Mouse (Mus musculus): ENCODE data around the gene Ddx19b.
"Not testable (repeated sequence)": the region's sequence is repeated elsewhere in the genome, so short reads cannot be mapped to it uniquely, and the experiment has no call there.

The Ddx19b gene

GRCm38 (mm10) chr8:111033482-111034215 lies 2.1 kb upstream of the Ddx19b start:
- DNase-seq: peak; percentile 99

DNA sequence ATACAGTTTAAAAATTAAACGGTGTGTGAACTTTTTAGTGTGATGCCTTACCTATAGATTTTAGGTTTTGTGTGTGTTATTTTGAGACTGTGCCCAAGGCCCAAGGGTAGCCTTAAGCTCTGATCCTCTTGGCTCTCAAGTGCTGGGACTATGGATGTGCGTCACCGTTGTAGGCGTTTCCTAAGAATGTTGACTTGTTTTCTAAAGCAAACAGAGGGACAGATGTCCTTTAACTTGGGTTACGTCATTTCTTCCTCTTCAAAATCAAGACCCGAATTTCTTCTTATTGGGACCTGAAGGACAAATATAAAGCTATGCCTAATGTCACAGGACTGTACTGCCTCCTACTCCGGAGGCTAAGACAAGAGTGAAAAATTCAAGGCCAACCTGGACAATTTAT lies 1.4 kb upstream of the Ddx19b start, which contains the start of gene Aars:
Gene Aars (plus strand): TSS at position 229 of the 400 bp plus-strand sequence.
- DNase-seq: no peak

GRCm38 (mm10) chr8:111030045-111030444 lies 1.5 kb downstream of the Ddx19b start:
- no peak for DNase-seq

GRCm38 (mm10) chr8:111029589-111029988 lies 2.0 kb downstream of the Ddx19b start:
- DNase-seq: no peak

DNA sequence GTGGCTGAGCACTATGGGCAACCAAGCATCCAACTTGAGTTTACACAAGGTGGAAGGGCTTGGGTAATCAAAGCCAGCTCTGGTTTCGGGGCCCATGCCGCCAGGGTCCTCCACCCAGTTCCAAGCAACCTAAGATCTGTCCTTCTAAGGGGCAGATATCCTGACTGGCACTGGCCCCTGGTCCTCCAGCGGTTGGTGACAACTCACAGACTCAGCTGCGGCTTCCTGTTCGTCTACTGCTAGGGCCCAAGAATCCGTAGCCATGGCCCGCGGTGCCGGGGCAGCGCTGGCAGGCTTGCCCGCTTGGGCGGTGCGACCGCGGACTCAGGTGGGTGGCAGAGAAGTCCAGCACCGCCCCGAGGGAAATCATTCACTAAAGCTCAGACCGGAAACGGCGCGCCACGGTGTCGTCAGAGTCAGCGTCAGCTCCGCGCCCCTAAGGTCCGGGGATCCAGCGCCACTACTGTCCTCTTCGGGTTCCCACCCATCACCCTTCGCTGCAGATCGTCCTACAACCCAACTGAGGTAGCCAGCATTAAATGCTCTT lies 4.1 kb downstream of the Ddx19b start:
- peak; percentile 90 for DNase-seq

DNA sequence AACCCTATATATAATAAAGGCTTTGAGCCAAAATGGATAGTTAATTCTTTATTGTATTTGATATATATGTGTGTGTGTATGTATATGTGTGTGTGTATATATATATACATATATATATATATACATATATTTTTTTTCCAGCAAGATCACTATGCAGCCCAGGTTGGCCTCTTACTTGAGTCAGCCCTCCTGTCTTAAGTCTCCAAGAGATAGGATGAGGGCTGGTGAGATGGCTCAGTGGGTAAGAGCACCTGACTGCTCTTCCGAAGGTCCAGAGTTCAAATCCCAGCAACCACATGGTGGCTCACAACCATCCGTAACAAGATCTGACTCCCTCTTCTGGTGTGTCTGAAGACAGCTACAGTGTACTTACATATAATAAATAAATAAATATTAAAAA lies 4.9 kb downstream of the Ddx19b start:
- DNase-seq: not testable (repeated sequence)

GRCm38 (mm10) chr8:111010230-111010991 lies 21.1 kb downstream of the Ddx19b start:
- DNase-seq: not testable (repeated sequence)

GRCm38 (mm10) chr8:110997547-110998531 lies 33.7 kb downstream of the Ddx19b start, which contains the start of gene Ddx19a:
TSS of gene Ddx19a (minus strand) at chr8:110997800.
- DNase-seq: peak; percentile 82

DNA sequence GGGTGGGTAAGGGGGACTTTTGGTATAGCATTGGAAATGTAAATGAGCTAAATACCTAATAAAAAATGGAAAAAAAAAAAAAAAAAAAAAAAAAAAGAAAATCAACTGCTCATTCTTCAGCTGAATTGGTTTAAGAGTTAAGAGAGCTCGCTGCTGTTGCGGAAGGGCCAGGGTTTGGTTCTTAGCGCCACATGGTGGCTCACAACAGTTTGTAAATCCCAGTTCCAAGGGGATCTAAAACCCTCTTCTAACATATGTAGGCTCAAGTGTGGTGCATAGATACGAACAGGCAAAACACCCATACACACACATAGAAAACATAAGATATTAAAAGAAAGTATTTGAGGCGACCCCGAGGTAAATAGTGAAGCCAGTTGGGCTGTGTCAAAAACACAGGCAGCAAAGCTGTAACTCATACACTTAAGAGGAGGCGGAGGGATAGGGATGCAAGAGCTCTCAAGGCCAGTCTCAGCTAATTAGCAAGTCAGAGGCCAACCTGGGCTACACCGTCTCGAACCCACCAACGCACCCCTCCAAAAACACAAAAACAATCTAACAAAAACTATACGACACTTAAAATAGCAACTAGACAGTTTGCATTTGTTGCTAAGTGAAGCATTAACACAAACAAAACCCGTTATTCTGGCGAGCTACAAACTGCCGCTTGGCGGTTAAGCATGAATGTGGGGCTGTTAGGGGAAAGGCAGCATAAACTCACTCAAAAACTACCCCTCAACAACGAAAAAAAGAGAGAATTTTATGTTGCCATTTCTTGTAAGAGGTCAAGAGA lies 34.7 kb downstream of the Ddx19b start:
- DNase-seq: no peak

- DNase-seq: no peak
Measured at GRCm38 (mm10) chr8:110990017-110990416, 41.5 kb downstream of the Ddx19b start.

DNA sequence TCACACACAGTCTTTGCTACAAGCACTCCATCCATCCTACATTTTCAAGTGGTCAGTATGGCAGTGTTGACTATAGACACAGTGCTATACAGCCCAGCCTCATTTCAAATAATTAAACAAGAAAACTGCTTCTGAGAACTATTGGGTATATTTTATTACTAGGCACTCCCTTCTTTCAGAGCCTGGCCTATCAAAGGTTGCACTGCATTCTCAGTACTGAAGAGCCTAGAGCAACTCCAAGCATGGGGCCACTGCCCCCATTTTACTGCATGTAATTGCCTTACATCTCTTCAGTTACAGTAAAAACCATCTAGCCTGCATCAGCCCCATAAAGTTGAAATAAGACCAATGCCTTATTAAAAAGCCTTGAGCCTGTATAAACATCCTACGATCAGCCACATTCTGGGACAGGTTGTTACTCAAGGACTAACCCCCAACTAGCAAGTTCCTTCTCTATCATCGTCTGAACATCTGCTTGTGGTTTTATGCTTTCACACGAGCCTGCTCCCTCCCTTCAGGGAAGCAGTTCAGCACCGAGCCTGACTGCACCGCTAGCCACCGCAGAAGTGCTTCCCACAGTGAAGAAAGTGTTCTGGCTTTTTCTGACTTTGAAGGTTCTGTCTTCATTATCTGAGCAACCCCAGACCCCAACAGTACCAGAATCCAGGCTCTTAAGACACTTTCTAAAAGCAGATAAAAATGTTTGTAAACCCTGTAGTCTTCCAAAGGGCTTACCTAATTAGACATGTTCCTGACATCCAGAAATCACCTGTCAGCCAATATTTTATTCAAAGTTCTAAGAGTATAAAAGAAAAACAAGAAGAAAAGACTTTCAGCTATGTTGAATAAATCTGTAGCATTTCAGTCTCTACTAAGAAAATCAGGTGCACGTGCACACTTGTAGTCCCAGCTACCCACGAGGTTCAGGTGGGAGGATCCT lies 43.5 kb downstream of the Ddx19b start:
- DNase-seq: no peak

DNA sequence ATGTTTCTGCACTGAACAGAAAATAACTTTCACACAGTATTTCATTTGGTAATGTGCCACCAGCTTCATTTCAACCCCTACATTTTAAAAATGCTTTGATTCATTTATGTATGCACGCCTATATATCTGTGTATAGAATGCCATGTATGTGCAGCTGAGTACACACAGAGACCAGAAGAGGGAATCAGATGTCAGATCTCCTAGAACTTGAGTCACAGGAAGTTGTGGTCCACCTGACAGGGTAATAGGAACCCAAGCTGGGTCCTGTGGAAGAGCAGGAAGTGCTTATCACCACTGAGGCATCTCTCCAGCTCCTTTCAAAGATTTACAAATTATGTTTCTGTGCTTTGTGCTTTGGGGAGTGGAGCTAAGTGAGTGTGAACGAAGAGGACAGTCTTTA lies 50.2 kb downstream of the Ddx19b start:
- DNase-seq: no peak

- DNase-seq: not testable (repeated sequence)
Measured at GRCm38 (mm10) chr8:110977987-110978386, 53.6 kb downstream of the Ddx19b start.

DNA sequence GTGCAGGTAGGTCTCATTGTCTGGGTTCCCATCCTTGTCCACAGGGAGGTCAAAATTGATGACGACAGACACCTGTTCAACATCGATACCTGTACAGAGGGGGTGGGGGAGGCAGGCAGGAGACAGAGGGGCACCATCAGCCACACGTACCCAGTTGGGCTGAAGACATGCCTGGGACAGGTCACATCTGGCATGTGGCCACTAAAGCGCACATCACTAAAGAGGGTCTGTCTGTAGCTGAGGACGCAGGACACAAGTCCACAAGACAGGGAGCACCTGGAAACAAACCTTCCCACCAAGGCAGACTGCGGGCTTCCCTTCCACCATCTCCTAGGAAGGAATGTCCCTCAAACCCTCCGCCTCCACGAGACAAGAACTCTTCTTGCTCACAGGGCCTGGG lies 55.0 kb downstream of the Ddx19b start:
- DNase-seq: not testable (repeated sequence)

- DNase-seq: peak; percentile 92
Measured at GRCm38 (mm10) chr8:110969910-110970770, 61.4 kb downstream of the Ddx19b start.

DNA sequence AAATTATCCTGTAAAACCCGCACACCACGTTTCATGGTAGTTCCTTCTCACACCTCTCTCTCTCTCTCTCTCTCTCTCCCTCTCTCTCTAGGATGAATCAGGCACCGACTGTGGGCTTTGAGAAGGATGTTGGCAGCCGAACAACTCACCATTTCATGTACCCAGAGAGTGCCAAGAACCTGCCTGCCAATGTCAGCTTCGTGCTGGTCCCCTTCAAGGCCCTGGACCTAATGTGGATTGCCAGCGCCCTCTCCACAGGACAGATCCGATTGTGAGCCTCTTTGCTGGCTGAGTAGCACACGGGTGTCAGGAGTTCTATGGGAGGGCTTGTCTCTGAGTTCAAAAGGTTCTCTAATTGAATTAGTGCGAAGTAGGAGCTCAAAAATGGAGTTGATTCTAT lies 64.2 kb downstream of the Ddx19b start:
- no peak for DNase-seq

DNA sequence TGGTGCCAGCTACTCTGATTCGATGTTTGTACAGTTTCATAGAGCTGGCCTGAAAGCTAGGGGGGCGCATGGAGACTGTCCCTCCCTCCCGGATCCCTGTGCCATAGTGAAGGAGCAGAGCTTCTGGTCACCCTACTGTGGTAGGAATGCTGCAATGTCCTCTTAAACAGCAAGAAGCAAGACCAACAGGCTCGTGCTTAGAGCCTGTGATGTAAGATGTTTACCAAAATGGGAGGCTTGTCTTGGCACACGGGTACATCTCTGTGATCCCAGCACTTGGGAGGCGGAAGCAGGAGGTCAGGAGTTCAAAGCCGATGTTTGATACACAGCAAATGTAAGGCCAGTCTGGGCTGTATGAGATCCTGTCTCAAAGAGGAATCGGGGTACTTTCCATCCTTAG lies 65.0 kb downstream of the Ddx19b start:
- peak; percentile 50 for DNase-seq

DNA sequence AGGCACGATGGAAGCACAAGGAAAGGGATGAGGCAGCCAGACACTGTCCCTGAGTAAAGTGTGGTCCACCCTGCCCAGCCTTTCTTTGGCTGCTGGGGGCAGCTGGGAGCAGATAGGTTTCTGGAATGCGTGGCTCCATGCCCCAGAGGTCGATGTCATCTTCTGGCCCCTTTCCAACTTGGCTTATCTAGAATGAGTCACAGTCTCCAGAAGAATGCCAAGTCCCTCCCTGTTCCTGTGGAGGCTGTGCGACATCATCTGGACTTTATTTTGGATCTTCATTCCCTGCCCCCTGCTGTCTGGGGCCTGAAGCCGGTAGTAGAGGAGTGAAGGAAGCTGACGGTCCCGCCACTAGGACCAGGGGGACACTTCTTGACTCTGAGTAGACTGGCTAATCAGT lies 66.0 kb downstream of the Ddx19b start:
- peak; percentile 79 for DNase-seq

DNA sequence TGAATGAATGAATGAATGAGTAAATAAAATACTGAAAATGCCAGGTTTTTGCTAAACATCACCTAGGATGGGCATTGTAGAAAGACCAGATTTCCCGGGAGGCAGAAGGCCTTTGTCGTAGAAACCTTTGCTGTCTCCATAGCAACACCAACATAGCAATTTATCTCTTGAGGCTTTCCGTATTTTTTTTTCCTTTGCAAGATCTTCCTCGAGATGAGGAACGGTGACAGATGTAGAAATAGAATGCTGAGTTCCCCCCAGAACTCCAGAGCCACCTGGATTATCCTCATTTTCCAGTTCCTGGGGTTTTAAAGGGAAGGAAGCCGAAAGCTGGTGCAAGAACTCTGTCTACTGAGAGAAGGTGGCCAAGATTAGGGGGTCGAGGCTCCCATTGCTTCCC lies 66.9 kb downstream of the Ddx19b start:
- no peak for DNase-seq

DNA sequence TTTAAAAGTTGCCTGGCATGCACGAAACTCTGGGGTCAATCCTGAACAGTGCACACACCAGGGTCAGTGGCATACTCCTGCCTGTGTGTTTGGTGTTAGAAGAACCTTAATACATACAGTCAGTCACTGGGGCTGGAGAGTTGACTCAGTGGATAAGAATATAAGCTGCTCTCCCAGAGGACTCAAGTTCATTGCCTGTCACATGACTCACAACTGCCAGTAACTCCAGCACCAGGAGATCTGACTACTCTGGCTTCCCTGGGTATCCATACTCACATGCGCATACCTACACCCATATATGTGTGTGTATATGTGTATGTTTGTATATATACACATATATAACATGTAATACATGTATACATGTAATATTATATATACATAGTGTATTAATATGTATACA lies 68.5 kb downstream of the Ddx19b start:
- no peak for DNase-seq

All from kidney, adult 11 months (tissue).